Mouse (Mus musculus) lung, postnatal 0 days (tissue): ENCODE data around the gene Nfkbia.

Experiments used
- CTCF ChIP-seq: IDR thresholded peaks from 2 replicates; pipeline ENCODE4 v1.5.1; 2016; ENCODE audit warnings: antibody characterized with exemption, mild to moderate bottlenecking
- EP300 ChIP-seq: IDR thresholded peaks from 2 replicates; pipeline ENCODE4 v1.6.1; 2016; ENCODE audit warnings: antibody characterized with exemption, mild to moderate bottlenecking, control low read depth

GRCm38 (mm10) chr12:55526983-55527752, 34.7 kb upstream of the Nfkbia start:
- TF ChIP-seq CTCF, result no peak
- TF ChIP-seq EP300, result no peak
